Mouse (Mus musculus): Measurements from ENCODE around the gene Arhgef28.

The Arhgef28 gene

GRCm38 (mm10) chr13:98183157-98183878, 22.9 kb downstream of the Arhgef28 start:
- DNase-seq, result no peak

GRCm38 (mm10) chr13:98182330-98182729, 23.9 kb downstream of the Arhgef28 start:
- no peak for DNase-seq

GRCm38 (mm10) chr13:98180636-98181035, 25.6 kb downstream of the Arhgef28 start:
- DNase-seq, result no peak

GRCm38 (mm10) chr13:98175323-98176007, 30.8 kb downstream of the Arhgef28 start:
- no peak for DNase-seq

GRCm38 (mm10) chr13:98173008-98173407, 33.2 kb downstream of the Arhgef28 start:
- DNase-seq, result no peak

- DNase-seq, result no peak
These were observed 33.9 kb downstream of the Arhgef28 start for GRCm38 (mm10) chr13:98172365-98172764.

GRCm38 (mm10) chr13:98171706-98172105, 34.5 kb downstream of the Arhgef28 start:
- no peak for DNase-seq

- DNase-seq, result no peak
These were observed 35.0 kb downstream of the Arhgef28 start for GRCm38 (mm10) chr13:98171257-98171656.

- no peak for DNase-seq
These were observed 41.4 kb downstream of the Arhgef28 start for GRCm38 (mm10) chr13:98164878-98165277.

GRCm38 (mm10) chr13:98161496-98161895, 44.7 kb downstream of the Arhgef28 start:
- no peak for DNase-seq

GRCm38 (mm10) chr13:98156656-98157055, 49.6 kb downstream of the Arhgef28 start:
- DNase-seq, result no peak

- DNase-seq, result no peak
These were observed 53.5 kb downstream of the Arhgef28 start for GRCm38 (mm10) chr13:98152759-98153158.

GRCm38 (mm10) chr13:98147532-98147931, 58.7 kb downstream of the Arhgef28 start:
- no peak for DNase-seq

- DNase-seq, result no peak
These were observed 59.6 kb downstream of the Arhgef28 start for GRCm38 (mm10) chr13:98146573-98147160.

- no peak for DNase-seq
These were observed 60.9 kb downstream of the Arhgef28 start for GRCm38 (mm10) chr13:98145310-98145709.

- DNase-seq, result no peak
These were observed 63.2 kb downstream of the Arhgef28 start for GRCm38 (mm10) chr13:98143000-98143399.

GRCm38 (mm10) chr13:98140626-98141025, 65.6 kb downstream of the Arhgef28 start:
- DNase-seq, result no peak

- no peak for DNase-seq
These were observed 67.5 kb downstream of the Arhgef28 start for GRCm38 (mm10) chr13:98138786-98139185.

- peak; percentile 37 for DNase-seq
These were observed 70.2 kb downstream of the Arhgef28 start for GRCm38 (mm10) chr13:98135890-98136555.

- DNase-seq, result no peak
These were observed 73.3 kb downstream of the Arhgef28 start for GRCm38 (mm10) chr13:98132951-98133350.

- DNase-seq, result no peak
These were observed 74.0 kb downstream of the Arhgef28 start for GRCm38 (mm10) chr13:98132264-98132663.

- no peak for DNase-seq
These were observed 80.6 kb downstream of the Arhgef28 start for GRCm38 (mm10) chr13:98125666-98126065.

- no peak for DNase-seq
These were observed 82.0 kb downstream of the Arhgef28 start for GRCm38 (mm10) chr13:98124113-98124745.

Measured in embryo, embryonic 11 days (tissue).